Mouse (Mus musculus): ENCODE data around the gene Rhbdd1. TPM values are rescaled to one million over a fixed set of nuclear protein-coding genes. Genes with fewer than 3 reads are reported as not detected.
A peak's percentile ranks its signal among the peaks of the same experiment; 100 is the strongest.

The Rhbdd1 gene
- 12.1 and 12.9 TPM in 2 replicates for polyA plus RNA-seq (2015; fragmentation: Nextera tagmentation; extraction: Ambion mirVana)

GRCm38 (mm10) chr1:82316111-82316745 lies at the start of gene Rhbdd1:
TSS of gene Rhbdd1 (plus strand) at chr1:82316452.
- Histone ChIP-seq H3K9ac (ENCODE audit: low read length) (peak within 1 kb of the TSS; percentile 98), H3K36me3 (ENCODE audit: control insufficient read depth, insufficient read depth, low read length) (no peaks in the 10 kb centered on the region), H3K4me2 (ENCODE audit: low read depth, low read length) (peak within 1 kb of the TSS; percentile 77), H3K4me3 (replicated peaks; ENCODE audit: low read length) (peak within 1 kb of the TSS; percentile 96), H3K4me1 (ENCODE audit: control insufficient read depth, insufficient read depth, low read length) (0 out of 2 replicates have a peak, but pooled peaks cover 3% of the 10 kb centered on the region), H3K27ac (ENCODE audit: low read length) (peak within 1 kb of the TSS; percentile 98), H3K27me3 (ENCODE audit: control insufficient read depth, insufficient read depth, low read length) (no peaks in the 10 kb centered on the region), H3K9me3 (replicated peaks; ENCODE audit: control insufficient read depth, low read length) (no peaks in the 10 kb centered on the region)
- peak; percentile 98 for ATAC-seq (ENCODE audit: insufficient read depth, low FRiP score)
- 5% methylated on average over 47 of the region's 47 CpGs for WGBS

- Histone ChIP-seq H3K27me3 (ENCODE audit: control insufficient read depth, insufficient read depth, low read length) (no peaks in the 10 kb centered on the region), H3K4me2 (ENCODE audit: low read depth, low read length) (no peak overlapping the region), H3K36me3 (ENCODE audit: control insufficient read depth, insufficient read depth, low read length) (peaks cover 9% of the 10 kb centered on the region; the same call in 1 of the 2 replicates), H3K27ac (ENCODE audit: low read length) (no peak overlapping the region), H3K4me1 (ENCODE audit: control insufficient read depth, insufficient read depth, low read length) (no peaks in the 10 kb centered on the region), H3K9ac (ENCODE audit: low read length) (no peak overlapping the region), H3K4me3 (replicated peaks; ENCODE audit: low read length) (no peak overlapping the region), H3K9me3 (replicated peaks; ENCODE audit: control insufficient read depth, low read length) (no peaks in the 10 kb centered on the region)
- 67% methylated on average over 4 of the region's 4 CpGs for WGBS
- ATAC-seq (ENCODE audit: insufficient read depth, low FRiP score): no peak
Measured at GRCm38 (mm10) chr1:82267547-82267946, 48.7 kb upstream of the Rhbdd1 start.

- Histone ChIP-seq H3K27me3 (ENCODE audit: control insufficient read depth, insufficient read depth, low read length) (no peaks in the 10 kb centered on the region), H3K4me1 (ENCODE audit: control insufficient read depth, insufficient read depth, low read length) (peaks cover 6% of the 10 kb centered on the region; the same call in 1 of the 2 replicates), H3K9me3 (replicated peaks; ENCODE audit: control insufficient read depth, low read length) (no peaks in the 10 kb centered on the region), H3K4me2 (ENCODE audit: low read depth, low read length) (no peak overlapping the region), H3K9ac (ENCODE audit: low read length) (no peak overlapping the region), H3K27ac (ENCODE audit: low read length) (no peak overlapping the region), H3K36me3 (ENCODE audit: control insufficient read depth, insufficient read depth, low read length) (peaks cover 10% of the 10 kb centered on the region), H3K4me3 (replicated peaks; ENCODE audit: low read length) (no peak overlapping the region)
- no peak for ATAC-seq (ENCODE audit: insufficient read depth, low FRiP score)
- WGBS: 88% methylated on average over 5 of the region's 5 CpGs
Measured at GRCm38 (mm10) chr1:82272231-82272630, 44.0 kb upstream of the Rhbdd1 start.

DNA sequence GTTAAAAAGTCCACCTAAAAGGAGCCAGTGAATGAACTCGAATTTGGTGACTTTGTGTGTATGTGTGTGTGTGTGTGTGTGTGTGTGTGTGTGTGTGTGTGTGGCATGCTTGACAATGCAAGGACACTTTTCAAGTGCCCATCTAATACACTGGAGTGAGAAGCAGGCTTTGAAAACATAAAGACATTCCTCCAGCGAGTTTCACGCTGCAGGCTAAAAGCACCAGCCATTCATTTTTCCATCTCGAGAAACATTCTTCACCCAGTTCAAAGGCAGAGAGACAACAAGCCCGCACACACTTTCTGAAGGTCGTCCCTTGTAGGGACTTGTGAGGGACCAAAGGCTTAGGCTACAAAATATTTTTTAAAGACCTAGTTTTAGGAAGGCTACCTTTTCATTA lies 42.7 kb upstream of the Rhbdd1 start:
- Histone ChIP-seq H3K36me3 (ENCODE audit: control insufficient read depth, insufficient read depth, low read length) (peaks cover 15% of the 10 kb centered on the region), H3K27ac (ENCODE audit: low read length) (no peak overlapping the region), H3K4me1 (ENCODE audit: control insufficient read depth, insufficient read depth, low read length) (peaks cover 6% of the 10 kb centered on the region; the same call in 1 of the 2 replicates), H3K4me2 (ENCODE audit: low read depth, low read length) (no peak overlapping the region), H3K9ac (ENCODE audit: low read length) (no peak overlapping the region), H3K27me3 (ENCODE audit: control insufficient read depth, insufficient read depth, low read length) (no peaks in the 10 kb centered on the region), H3K4me3 (replicated peaks; ENCODE audit: low read length) (no peak overlapping the region), H3K9me3 (replicated peaks; ENCODE audit: control insufficient read depth, low read length) (no peaks in the 10 kb centered on the region)
- WGBS: 57% methylated on average over 6 of the region's 6 CpGs
- ATAC-seq (ENCODE audit: insufficient read depth, low FRiP score): no peak

DNA sequence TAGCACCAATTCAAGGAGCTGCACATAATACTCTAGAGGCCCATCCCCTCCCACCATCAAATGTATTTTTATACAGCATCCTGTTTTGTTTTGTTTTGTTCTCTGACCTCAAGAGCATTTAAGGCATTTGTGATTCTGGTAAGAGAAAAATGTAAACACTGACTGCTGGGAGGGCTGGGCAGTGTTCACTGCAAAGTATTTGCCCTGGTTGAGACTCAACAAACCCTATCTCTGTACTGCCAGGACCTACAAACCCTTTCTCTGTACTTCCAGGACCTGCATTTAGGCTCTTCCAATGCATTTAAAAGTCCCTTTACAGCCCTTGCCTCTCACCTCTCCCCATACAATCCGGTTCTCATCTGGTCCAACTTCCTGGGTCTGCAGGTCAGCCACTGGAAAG lies 41.9 kb upstream of the Rhbdd1 start:
- WGBS: 25% methylated on average over 1 of the region's 1 CpGs
- peaks cover 11% of the 10 kb centered on the region for H3K36me3 ChIP-seq (ENCODE audit: control insufficient read depth, insufficient read depth, low read length)
- no peak overlapping the region for H3K27ac ChIP-seq (ENCODE audit: low read length)
- peaks cover 6% of the 10 kb centered on the region; the same call in 1 of the 2 replicates for H3K4me1 ChIP-seq (ENCODE audit: control insufficient read depth, insufficient read depth, low read length)
- no peak overlapping the region for H3K9ac ChIP-seq (ENCODE audit: low read length)
- H3K4me2 ChIP-seq (ENCODE audit: low read depth, low read length): no peak overlapping the region
- H3K4me3 ChIP-seq (replicated peaks; ENCODE audit: low read length): no peak overlapping the region
- no peaks in the 10 kb centered on the region for H3K9me3 ChIP-seq (replicated peaks; ENCODE audit: control insufficient read depth, low read length)
- H3K27me3 ChIP-seq (ENCODE audit: control insufficient read depth, insufficient read depth, low read length): no peaks in the 10 kb centered on the region
- ATAC-seq (ENCODE audit: insufficient read depth, low FRiP score): no peak

GRCm38 (mm10) chr1:82279768-82280167 lies 36.5 kb upstream of the Rhbdd1 start:
- no peak for ATAC-seq (ENCODE audit: insufficient read depth, low FRiP score)
- no peaks in the 10 kb centered on the region for H3K27me3 ChIP-seq (ENCODE audit: control insufficient read depth, insufficient read depth, low read length)
- no peak overlapping the region for H3K27ac ChIP-seq (ENCODE audit: low read length)
- H3K4me3 ChIP-seq (replicated peaks; ENCODE audit: low read length): no peak overlapping the region
- H3K9ac ChIP-seq (ENCODE audit: low read length): no peak overlapping the region
- H3K4me1 ChIP-seq (ENCODE audit: control insufficient read depth, insufficient read depth, low read length): peaks cover 12% of the 10 kb centered on the region
- H3K9me3 ChIP-seq (replicated peaks; ENCODE audit: control insufficient read depth, low read length): no peaks in the 10 kb centered on the region
- 44% methylated on average over 1 of the region's 1 CpGs for WGBS
- peaks cover 7% of the 10 kb centered on the region; the same call in 1 of the 2 replicates for H3K36me3 ChIP-seq (ENCODE audit: control insufficient read depth, insufficient read depth, low read length)
- H3K4me2 ChIP-seq (ENCODE audit: low read depth, low read length): no peak overlapping the region

DNA sequence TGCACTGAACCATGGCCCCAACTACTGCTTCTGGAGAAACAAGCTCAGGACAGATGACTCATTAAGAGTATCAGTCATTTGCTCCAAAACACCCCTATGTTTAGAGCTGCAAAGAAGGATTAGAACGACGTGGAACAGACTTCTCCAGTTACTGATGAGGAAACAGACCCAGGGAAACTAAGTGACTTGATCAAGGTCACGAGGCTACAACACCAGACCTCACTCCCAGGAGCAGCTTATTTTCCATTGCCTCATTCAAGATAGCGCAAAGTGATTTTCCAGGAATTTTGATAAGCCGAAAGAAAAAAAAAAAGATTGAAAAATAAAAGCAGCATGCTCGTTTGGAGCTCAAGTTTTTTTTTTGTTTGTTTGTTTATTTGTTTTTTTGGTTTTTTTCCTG lies 34.4 kb upstream of the Rhbdd1 start:
- 72% methylated on average over 6 of the region's 6 CpGs for WGBS
- H3K36me3 ChIP-seq (ENCODE audit: control insufficient read depth, insufficient read depth, low read length): peaks cover 7% of the 10 kb centered on the region; the same call in 1 of the 2 replicates
- no peak overlapping the region for H3K4me2 ChIP-seq (ENCODE audit: low read depth, low read length)
- H3K4me3 ChIP-seq (replicated peaks; ENCODE audit: low read length): no peak overlapping the region
- H3K4me1 ChIP-seq (ENCODE audit: control insufficient read depth, insufficient read depth, low read length): peaks cover 18% of the 10 kb centered on the region
- no peak overlapping the region for H3K27ac ChIP-seq (ENCODE audit: low read length)
- no peak for ATAC-seq (ENCODE audit: insufficient read depth, low FRiP score)
- H3K9me3 ChIP-seq (replicated peaks; ENCODE audit: control insufficient read depth, low read length): no peaks in the 10 kb centered on the region
- no peak overlapping the region for H3K9ac ChIP-seq (ENCODE audit: low read length)
- no peaks in the 10 kb centered on the region for H3K27me3 ChIP-seq (ENCODE audit: control insufficient read depth, insufficient read depth, low read length)

DNA sequence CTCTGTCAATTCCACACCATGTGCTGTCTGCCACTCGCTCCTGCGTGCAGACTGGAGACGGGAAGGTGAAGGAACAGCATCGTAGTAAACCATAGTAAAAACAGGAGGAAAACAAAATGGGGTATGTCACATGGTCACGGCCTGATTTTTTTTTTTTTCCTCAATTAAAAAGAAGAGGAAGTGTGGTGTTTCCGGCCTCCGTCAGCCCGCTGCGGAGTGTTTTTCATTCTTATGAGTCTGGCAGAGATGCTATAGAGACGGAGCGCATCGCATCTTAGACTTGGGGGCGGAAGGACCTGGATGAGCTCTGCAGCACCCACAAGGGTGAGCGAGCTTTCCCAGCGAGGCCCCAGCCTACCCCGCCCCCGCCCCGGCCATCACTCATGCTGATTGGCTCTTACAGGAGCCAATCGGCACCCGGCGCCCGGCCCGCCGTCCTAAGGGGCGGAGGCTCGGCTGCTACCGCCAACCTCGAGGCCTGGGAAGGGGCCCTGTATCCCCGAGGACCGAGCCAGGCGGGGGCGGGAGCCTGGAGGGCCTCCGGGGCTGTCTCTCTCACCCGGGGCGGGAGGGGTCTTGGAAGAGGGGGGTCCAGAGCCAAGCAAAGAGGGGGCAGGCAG lies 33.1 kb upstream of the Rhbdd1 start:
- peak overlapping the region; percentile 91 for H3K27ac ChIP-seq (ENCODE audit: low read length)
- no peaks in the 10 kb centered on the region for H3K27me3 ChIP-seq (ENCODE audit: control insufficient read depth, insufficient read depth, low read length)
- peak overlapping the region; percentile 74 for H3K9ac ChIP-seq (ENCODE audit: low read length)
- H3K4me3 ChIP-seq (replicated peaks; ENCODE audit: low read length): peak overlapping the region; percentile 51
- peak; percentile 98 for ATAC-seq (ENCODE audit: insufficient read depth, low FRiP score)
- 1% methylated on average over 34 of the region's 35 CpGs for WGBS
- peak overlapping the region; percentile 81 for H3K4me2 ChIP-seq (ENCODE audit: low read depth, low read length)
- peaks cover 30% of the 10 kb centered on the region for H3K4me1 ChIP-seq (ENCODE audit: control insufficient read depth, insufficient read depth, low read length)
- 0 out of 2 replicates have a peak, but pooled peaks cover 3% of the 10 kb centered on the region for H3K36me3 ChIP-seq (ENCODE audit: control insufficient read depth, insufficient read depth, low read length)
- H3K9me3 ChIP-seq (replicated peaks; ENCODE audit: control insufficient read depth, low read length): no peaks in the 10 kb centered on the region

DNA sequence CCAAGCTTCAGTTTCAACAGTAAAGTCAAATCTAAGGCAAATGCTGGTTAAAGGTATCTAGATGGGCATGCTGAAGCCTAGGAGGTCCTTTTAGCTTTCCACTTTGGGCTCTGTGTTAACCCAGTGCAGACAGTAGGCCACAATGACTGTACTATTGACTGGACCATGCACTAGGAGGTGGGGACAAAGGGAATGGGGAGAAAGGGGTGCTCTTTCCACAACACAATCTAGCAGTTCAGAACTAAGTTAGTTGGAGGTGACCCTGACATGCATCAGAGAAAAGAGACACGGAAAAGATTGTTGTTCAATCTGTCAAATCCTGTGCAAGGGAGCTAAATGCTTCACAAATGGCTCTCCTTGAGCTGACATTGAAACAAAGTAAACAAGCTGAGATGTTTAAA lies 32.4 kb upstream of the Rhbdd1 start:
- H3K4me1 ChIP-seq (ENCODE audit: control insufficient read depth, insufficient read depth, low read length): peaks cover 38% of the 10 kb centered on the region
- no peaks in the 10 kb centered on the region for H3K9me3 ChIP-seq (replicated peaks; ENCODE audit: control insufficient read depth, low read length)
- ATAC-seq (ENCODE audit: insufficient read depth, low FRiP score): no peak
- peak overlapping the region; percentile 81 for H3K4me2 ChIP-seq (ENCODE audit: low read depth, low read length)
- H3K9ac ChIP-seq (ENCODE audit: low read length): peak overlapping the region; percentile 74
- H3K4me3 ChIP-seq (replicated peaks; ENCODE audit: low read length): peak overlapping the region; percentile 51
- no peaks in the 10 kb centered on the region for H3K27me3 ChIP-seq (ENCODE audit: control insufficient read depth, insufficient read depth, low read length)
- 7% methylated on average over 1 of the region's 1 CpGs for WGBS
- peak overlapping the region; percentile 91 for H3K27ac ChIP-seq (ENCODE audit: low read length)
- H3K36me3 ChIP-seq (ENCODE audit: control insufficient read depth, insufficient read depth, low read length): no peaks in the 10 kb centered on the region

All from stomach, embryonic 16.5 days (tissue).